Mouse (Mus musculus): ENCODE data around the gene Ngrn. TPM values are rescaled to one million over a fixed set of nuclear protein-coding genes. Genes with fewer than 3 reads are reported as not detected.

Ngrn gene
- polyA plus RNA-seq, 1 experiment from 2014 or later = 50.2 TPM

GRCm38 (mm10) chr7:80267764-80268163, 6.7 kb downstream of the Ngrn start:
- no peak for ATAC-seq (replicated peaks; ENCODE audit: insufficient number of reproducible peaks, low FRiP score, low TSS enrichment, low read depth)
- H3K9me3 ChIP-seq (replicated peaks; ENCODE audit: control insufficient read depth, low read length) = no peaks in the 10 kb centered on the region
- no peak overlapping the region for H3K4me2 ChIP-seq (ENCODE audit: low read depth, low read length)
- no peak for DNase-seq (ENCODE audit: low spot score)
- no peaks in the 10 kb centered on the region for H3K27me3 ChIP-seq (ENCODE audit: control insufficient read depth, insufficient read depth, low read length)
- H3K4me3 ChIP-seq (ENCODE audit: low read depth, low read length) = no peak overlapping the region
- no peak overlapping the region for H3K27ac ChIP-seq (replicated peaks; ENCODE audit: low read depth, low read length)
- H3K36me3 ChIP-seq (replicated peaks; ENCODE audit: control insufficient read depth, insufficient read depth, low read depth, low read length) = peaks cover 2% of the 10 kb centered on the region; the same call in 1 of the 2 replicates
- H3K9ac ChIP-seq (replicated peaks; ENCODE audit: low read length) = no peak overlapping the region
- WGBS = 76% methylated on average over 1 of the region's 1 CpGs
- H3K4me1 ChIP-seq (ENCODE audit: control insufficient read depth, insufficient read depth, low read length) = no peaks in the 10 kb centered on the region

- no peaks in the 10 kb centered on the region for H3K4me1 ChIP-seq (ENCODE audit: control insufficient read depth, insufficient read depth, low read length)
- 5% methylated on average over 21 of the region's 21 CpGs for WGBS
- no peak within 1 kb of the TSS for H3K27ac ChIP-seq (replicated peaks; ENCODE audit: low read depth, low read length)
- H3K4me3 ChIP-seq (ENCODE audit: low read depth, low read length) = peak within 1 kb of the TSS; percentile 77
- peak within 1 kb of the TSS; percentile 85 for H3K4me2 ChIP-seq (ENCODE audit: low read depth, low read length)
- DNase-seq (ENCODE audit: low spot score) (peak; percentile 97), ATAC-seq (replicated peaks; ENCODE audit: insufficient number of reproducible peaks, low FRiP score, low TSS enrichment, low read depth) (peak; percentile 90)
- peaks cover 4% of the 10 kb centered on the region for H3K36me3 ChIP-seq (replicated peaks; ENCODE audit: control insufficient read depth, insufficient read depth, low read depth, low read length)
- H3K9ac ChIP-seq (replicated peaks; ENCODE audit: low read length) = peak within 1 kb of the TSS; percentile 69
- no peaks in the 10 kb centered on the region for H3K9me3 ChIP-seq (replicated peaks; ENCODE audit: control insufficient read depth, low read length)
- no peaks in the 10 kb centered on the region for H3K27me3 ChIP-seq (ENCODE audit: control insufficient read depth, insufficient read depth, low read length)
Observed at GRCm38 (mm10) chr7:80268897-80269750, 8.1 kb downstream of the Ngrn start, which contains the start of gene Vps33b. Vps33b (plus strand) TSS chr7:80269649.

GRCm38 (mm10) chr7:80269751-80270255, 8.8 kb downstream of the Ngrn start:
- ATAC-seq (replicated peaks; ENCODE audit: insufficient number of reproducible peaks, low FRiP score, low TSS enrichment, low read depth) (peak; percentile 65), DNase-seq (ENCODE audit: low spot score) (peak; percentile 4)
- H3K4me2 ChIP-seq (ENCODE audit: low read depth, low read length) = peak overlapping the region; percentile 85
- H3K4me1 ChIP-seq (ENCODE audit: control insufficient read depth, insufficient read depth, low read length) = no peaks in the 10 kb centered on the region
- WGBS = 2% methylated on average over 23 of the region's 23 CpGs
- H3K4me3 ChIP-seq (ENCODE audit: low read depth, low read length) = peak overlapping the region; percentile 77
- no peaks in the 10 kb centered on the region for H3K27me3 ChIP-seq (ENCODE audit: control insufficient read depth, insufficient read depth, low read length)
- peaks cover 11% of the 10 kb centered on the region for H3K36me3 ChIP-seq (replicated peaks; ENCODE audit: control insufficient read depth, insufficient read depth, low read depth, low read length)
- H3K9ac ChIP-seq (replicated peaks; ENCODE audit: low read length) = peak overlapping the region; percentile 69
- H3K9me3 ChIP-seq (replicated peaks; ENCODE audit: control insufficient read depth, low read length) = peaks cover 4% of the 10 kb centered on the region; the same call in 1 of the 2 replicates
- H3K27ac ChIP-seq (replicated peaks; ENCODE audit: low read depth, low read length) = no peak overlapping the region

GRCm38 (mm10) chr7:80273456-80273855, 12.4 kb downstream of the Ngrn start:
- H3K4me1 ChIP-seq (ENCODE audit: control insufficient read depth, insufficient read depth, low read length) = no peaks in the 10 kb centered on the region
- no peak overlapping the region for H3K4me3 ChIP-seq (ENCODE audit: low read depth, low read length)
- peaks cover 20% of the 10 kb centered on the region for H3K36me3 ChIP-seq (replicated peaks; ENCODE audit: control insufficient read depth, insufficient read depth, low read depth, low read length)
- no peak for DNase-seq (ENCODE audit: low spot score)
- no peak overlapping the region for H3K27ac ChIP-seq (replicated peaks; ENCODE audit: low read depth, low read length)
- H3K4me2 ChIP-seq (ENCODE audit: low read depth, low read length) = no peak overlapping the region
- no peak overlapping the region for H3K9ac ChIP-seq (replicated peaks; ENCODE audit: low read length)
- no peaks in the 10 kb centered on the region for H3K27me3 ChIP-seq (ENCODE audit: control insufficient read depth, insufficient read depth, low read length)
- no peak for ATAC-seq (replicated peaks; ENCODE audit: insufficient number of reproducible peaks, low FRiP score, low TSS enrichment, low read depth)
- peaks cover 5% of the 10 kb centered on the region; the same call in 1 of the 2 replicates for H3K9me3 ChIP-seq (replicated peaks; ENCODE audit: control insufficient read depth, low read length)
- 92% methylated on average over 2 of the region's 2 CpGs for WGBS

- 96% methylated on average over 4 of the region's 4 CpGs for WGBS
- H3K36me3 ChIP-seq (replicated peaks; ENCODE audit: control insufficient read depth, insufficient read depth, low read depth, low read length) = peaks cover 20% of the 10 kb centered on the region
- no peak for ATAC-seq (replicated peaks; ENCODE audit: insufficient number of reproducible peaks, low FRiP score, low TSS enrichment, low read depth)
Observed at GRCm38 (mm10) chr7:80276374-80276773, 15.4 kb downstream of the Ngrn start.

GRCm38 (mm10) chr7:80280032-80280431, 19.0 kb downstream of the Ngrn start:
- Histone ChIP-seq H3K36me3 (replicated peaks; ENCODE audit: control insufficient read depth, insufficient read depth, low read depth, low read length) (peaks cover 7% of the 10 kb centered on the region), H3K4me2 (ENCODE audit: low read depth, low read length) (no peak overlapping the region), H3K9ac (replicated peaks; ENCODE audit: low read length) (no peak overlapping the region), H3K27ac (replicated peaks; ENCODE audit: low read depth, low read length) (no peak overlapping the region), H3K27me3 (ENCODE audit: control insufficient read depth, insufficient read depth, low read length) (no peaks in the 10 kb centered on the region), H3K9me3 (replicated peaks; ENCODE audit: control insufficient read depth, low read length) (no peaks in the 10 kb centered on the region), H3K4me1 (ENCODE audit: control insufficient read depth, insufficient read depth, low read length) (no peaks in the 10 kb centered on the region), H3K4me3 (ENCODE audit: low read depth, low read length) (no peak overlapping the region)
- DNase-seq (ENCODE audit: low spot score) = no peak
- no peak for ATAC-seq (replicated peaks; ENCODE audit: insufficient number of reproducible peaks, low FRiP score, low TSS enrichment, low read depth)
- 87% methylated on average over 10 of the region's 10 CpGs for WGBS

More at GRCm38 (mm10) chr7:80276374-80276773, 15.4 kb downstream of the Ngrn start:
- DNase-seq (ENCODE audit: low spot score) = no peak
- Histone ChIP-seq H3K4me3 (ENCODE audit: low read depth, low read length) (no peak overlapping the region), H3K27me3 (ENCODE audit: control insufficient read depth, insufficient read depth, low read length) (no peaks in the 10 kb centered on the region), H3K27ac (replicated peaks; ENCODE audit: low read depth, low read length) (no peak overlapping the region), H3K4me2 (ENCODE audit: low read depth, low read length) (no peak overlapping the region), H3K4me1 (ENCODE audit: control insufficient read depth, insufficient read depth, low read length) (no peaks in the 10 kb centered on the region), H3K9me3 (replicated peaks; ENCODE audit: control insufficient read depth, low read length) (peaks cover 5% of the 10 kb centered on the region; the same call in 1 of the 2 replicates), H3K9ac (replicated peaks; ENCODE audit: low read length) (no peak overlapping the region)

GRCm38 (mm10) chr7:80280998-80281397, 20.0 kb downstream of the Ngrn start:
- DNase-seq (ENCODE audit: low spot score) (no peak), ATAC-seq (replicated peaks; ENCODE audit: insufficient number of reproducible peaks, low FRiP score, low TSS enrichment, low read depth) (no peak)
- H3K27ac ChIP-seq (replicated peaks; ENCODE audit: low read depth, low read length) = no peak overlapping the region
- no peak overlapping the region for H3K4me2 ChIP-seq (ENCODE audit: low read depth, low read length)
- 84% methylated on average over 2 of the region's 2 CpGs for WGBS
- H3K27me3 ChIP-seq (ENCODE audit: control insufficient read depth, insufficient read depth, low read length) = no peaks in the 10 kb centered on the region
- H3K4me3 ChIP-seq (ENCODE audit: low read depth, low read length) = no peak overlapping the region
- H3K4me1 ChIP-seq (ENCODE audit: control insufficient read depth, insufficient read depth, low read length) = no peaks in the 10 kb centered on the region
- no peak overlapping the region for H3K9ac ChIP-seq (replicated peaks; ENCODE audit: low read length)
- no peaks in the 10 kb centered on the region for H3K9me3 ChIP-seq (replicated peaks; ENCODE audit: control insufficient read depth, low read length)
- peaks cover 6% of the 10 kb centered on the region for H3K36me3 ChIP-seq (replicated peaks; ENCODE audit: control insufficient read depth, insufficient read depth, low read depth, low read length)

- no peak for ATAC-seq (replicated peaks; ENCODE audit: insufficient number of reproducible peaks, low FRiP score, low TSS enrichment, low read depth)
- WGBS = 83% methylated on average over 3 of the region's 3 CpGs
Observed at GRCm38 (mm10) chr7:80281646-80282045, 20.6 kb downstream of the Ngrn start.

More at GRCm38 (mm10) chr7:80281646-80282045, 20.6 kb downstream of the Ngrn start:
- no peaks in the 10 kb centered on the region for H3K27me3 ChIP-seq (ENCODE audit: control insufficient read depth, insufficient read depth, low read length)
- no peaks in the 10 kb centered on the region for H3K9me3 ChIP-seq (replicated peaks; ENCODE audit: control insufficient read depth, low read length)
- H3K9ac ChIP-seq (replicated peaks; ENCODE audit: low read length) = no peak overlapping the region
- no peak overlapping the region for H3K4me3 ChIP-seq (ENCODE audit: low read depth, low read length)
- H3K4me2 ChIP-seq (ENCODE audit: low read depth, low read length) = no peak overlapping the region
- peaks cover 3% of the 10 kb centered on the region; the same call in 1 of the 2 replicates for H3K36me3 ChIP-seq (replicated peaks; ENCODE audit: control insufficient read depth, insufficient read depth, low read depth, low read length)
- no peak for DNase-seq (ENCODE audit: low spot score)
- H3K27ac ChIP-seq (replicated peaks; ENCODE audit: low read depth, low read length) = no peak overlapping the region
- no peaks in the 10 kb centered on the region for H3K4me1 ChIP-seq (ENCODE audit: control insufficient read depth, insufficient read depth, low read length)
